In genomic region chr1:193575986-193576713, GRCm38 (mm10) we compare ENCODE assay signal across 8 mouse cellular contexts.
DNase-seq lines count a peak whose midpoint lies in the region; ATAC-seq and TF ChIP-seq lines count a peak whose summit lies in the region.

No protein-coding gene starts in this region.

- TF ChIP-seq CTCF in stomach, postnatal 0 days (IDR thresholded peaks at IDR 0.05; ENCODE audit: low read depth) = peak; percentile 95

- H3K27ac ChIP-seq in embryonic facial prominence, embryonic 13.5 days = no peak overlapping the region
- H3K27ac ChIP-seq in limb, embryonic 12.5 days = no peak overlapping the region
- H3K27ac ChIP-seq in midbrain, embryonic 15.5 days = peak overlapping the region; percentile 48; the same call in 1 of the 2 replicates
- 0 out of 2 replicates have a peak overlapping the region, but pooled peaks have one; percentile 36 for H3K27ac ChIP-seq in stomach, postnatal 0 days (replicated peaks)

- H3K9me3 ChIP-seq in embryonic facial prominence, embryonic 13.5 days = no peaks in the 10 kb centered on the region
- H3K9me3 ChIP-seq in limb, embryonic 12.5 days = no peaks in the 10 kb centered on the region
- H3K9me3 ChIP-seq in midbrain, embryonic 15.5 days = no peaks in the 10 kb centered on the region
- no peaks in the 10 kb centered on the region for H3K9me3 ChIP-seq in stomach, postnatal 0 days (ENCODE audit: control insufficient read depth, low read length)

- DNase-seq in B cell, adult 2 months = peak; percentile 19 to 21
- DNase-seq in adrenal gland, postnatal 36 days = peak; percentile 67 to 78
- DNase-seq in heart, adult 8-10 months (ENCODE audit: low spot score) = peak; percentile 69
- DNase-seq in kidney, adult 9 months = peak; percentile 80
- DNase-seq in stomach, postnatal 0 days (ENCODE audit: low spot score) = peak; percentile 73

- H3K9ac ChIP-seq in embryonic facial prominence, embryonic 13.5 days = no peak overlapping the region
- no peak overlapping the region for H3K9ac ChIP-seq in limb, embryonic 12.5 days (replicated peaks)
- H3K9ac ChIP-seq in midbrain, embryonic 15.5 days = no peak overlapping the region
- no peak overlapping the region for H3K9ac ChIP-seq in stomach, postnatal 0 days (ENCODE audit: low read length)

- no peak overlapping the region; the same call in 1 of the 2 replicates for H3K4me2 ChIP-seq in embryonic facial prominence, embryonic 13.5 days
- no peak overlapping the region for H3K4me2 ChIP-seq in limb, embryonic 12.5 days
- no peak overlapping the region for H3K4me2 ChIP-seq in midbrain, embryonic 15.5 days
- H3K4me2 ChIP-seq in stomach, postnatal 0 days (replicated peaks; ENCODE audit: low read depth) = no peak overlapping the region

- H3K4me1 ChIP-seq in embryonic facial prominence, embryonic 13.5 days = peaks cover 24% of the 10 kb centered on the region
- H3K4me1 ChIP-seq in limb, embryonic 12.5 days (replicated peaks) = peaks cover 6% of the 10 kb centered on the region; the same call in 1 of the 2 replicates
- peaks cover 8% of the 10 kb centered on the region; the same call in 1 of the 2 replicates for H3K4me1 ChIP-seq in midbrain, embryonic 15.5 days
- no peaks in the 10 kb centered on the region for H3K4me1 ChIP-seq in stomach, postnatal 0 days (replicated peaks; ENCODE audit: control insufficient read depth, insufficient read depth)

- no peaks in the 10 kb centered on the region for H3K36me3 ChIP-seq in embryonic facial prominence, embryonic 13.5 days
- H3K36me3 ChIP-seq in limb, embryonic 12.5 days = no peaks in the 10 kb centered on the region
- no peaks in the 10 kb centered on the region for H3K36me3 ChIP-seq in midbrain, embryonic 15.5 days (replicated peaks)
- H3K36me3 ChIP-seq in stomach, postnatal 0 days (ENCODE audit: control insufficient read depth, insufficient read depth, low read length) = no peaks in the 10 kb centered on the region

- ATAC-seq in embryonic facial prominence, embryonic 13.5 days (ENCODE audit: insufficient number of reproducible peaks, insufficient read depth, low FRiP score, low TSS enrichment, low read depth) = peak; percentile 40; the same call in 1 of the 2 replicates
- ATAC-seq in limb, embryonic 12.5 days (ENCODE audit: insufficient number of reproducible peaks, insufficient read depth, low FRiP score, low TSS enrichment, low read depth) = peak; percentile 87
- ATAC-seq in midbrain, embryonic 15.5 days (replicated peaks) = peak; percentile 93
- peak; percentile 82 for ATAC-seq in stomach, postnatal 0 days (ENCODE audit: low FRiP score, low TSS enrichment)

- WGBS in embryonic facial prominence, embryonic 13.5 days = 4% methylated on average over 12 of the region's 12 CpGs
- 9% methylated on average over 12 of the region's 12 CpGs for WGBS in limb, embryonic 12.5 days
- WGBS in midbrain, embryonic 15.5 days = 3% methylated on average over 12 of the region's 12 CpGs
- 4% methylated on average over 12 of the region's 12 CpGs for WGBS in stomach, postnatal 0 days

- TF ChIP-seq EP300 in stomach, postnatal 0 days (optimal IDR thresholded peaks at IDR 0.05) = no peak

- no peaks in the 10 kb centered on the region for H3K27me3 ChIP-seq in embryonic facial prominence, embryonic 13.5 days
- H3K27me3 ChIP-seq in limb, embryonic 12.5 days = no peaks in the 10 kb centered on the region
- no peaks in the 10 kb centered on the region for H3K27me3 ChIP-seq in midbrain, embryonic 15.5 days (replicated peaks)
- H3K27me3 ChIP-seq in stomach, postnatal 0 days (ENCODE audit: control insufficient read depth, insufficient read depth, low read length) = no peaks in the 10 kb centered on the region

- no peak overlapping the region for H3K4me3 ChIP-seq in embryonic facial prominence, embryonic 13.5 days
- H3K4me3 ChIP-seq in limb, embryonic 12.5 days (replicated peaks) = no peak overlapping the region
- H3K4me3 ChIP-seq in midbrain, embryonic 15.5 days = no peak overlapping the region
- H3K4me3 ChIP-seq in stomach, postnatal 0 days (ENCODE audit: low read depth, low read length) = no peak overlapping the region

Comparison
In these comparisons a context has a peak if more than half of its experiments do, and no peak if none do; other contexts are left out.
1. DNase-seq: peak in every context shown above with its lines; median percentile 80 in kidney, adult 9 months; 73 in stomach, postnatal 0 days; 72 in adrenal gland, postnatal 36 days; 69 in heart, adult 8-10 months; 20 in B cell, adult 2 months.
2. ATAC-seq: peak in every context shown above with its lines; median percentile 93 in midbrain, embryonic 15.5 days; 87 in limb, embryonic 12.5 days; 82 in stomach, postnatal 0 days; 40 in embryonic facial prominence, embryonic 13.5 days.
3. H3K27ac ChIP-seq: peak in midbrain, embryonic 15.5 days (single experiment) and stomach, postnatal 0 days (single experiment); none in embryonic facial prominence, embryonic 13.5 days (single experiment) and limb, embryonic 12.5 days (single experiment).